Mouse (Mus musculus) R1 (cell line): ENCODE measurements around the gene Olfr1263.

Source experiments
- DNase-seq: peaks from one replicate; pipeline ENCODE4 v3.0.0-alpha.2; 2018; ENCODE audit warnings: low read depth, low spot score

The Olfr1263 gene

GRCm38 (mm10) chr2:90011831-90012230 is at the start of gene Olfr1263:
TSS of gene Olfr1263 (plus strand) at chr2:90012131.
- no peak for DNase-seq

- DNase-seq, result no peak
Measured at GRCm38 (mm10) chr2:89974184-89974583, 37.7 kb upstream of the Olfr1263 start, which contains the start of gene Olfr1260. TSS of gene Olfr1260 (plus strand) at chr2:89974340.

GRCm38 (mm10) chr2:89977709-89978108 is 34.2 kb upstream of the Olfr1263 start:
- DNase-seq, result no peak

DNA sequence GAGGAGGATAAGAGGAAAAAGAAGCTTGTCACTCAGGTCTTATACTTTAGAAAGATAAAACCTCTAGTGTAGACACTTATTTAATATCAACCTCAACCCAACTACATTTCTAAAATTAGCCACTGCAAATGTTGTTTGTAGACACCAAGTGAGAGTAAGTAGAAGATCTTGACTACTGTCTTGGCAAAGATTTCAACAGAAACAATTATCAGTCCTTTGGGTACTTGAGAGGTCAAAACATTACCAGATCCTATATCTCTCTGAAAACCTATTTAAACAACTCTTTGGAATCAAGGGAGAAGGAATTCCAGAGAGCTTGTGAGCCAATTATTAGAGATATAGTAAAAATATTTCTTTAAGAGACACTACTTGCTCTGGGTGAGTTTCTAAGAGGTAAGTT is 21.0 kb upstream of the Olfr1263 start, which contains the start of gene Olfr1261:
Gene Olfr1261 (plus strand): TSS at position 301 of the 400 bp plus-strand sequence.
- DNase-seq, result no peak

DNA sequence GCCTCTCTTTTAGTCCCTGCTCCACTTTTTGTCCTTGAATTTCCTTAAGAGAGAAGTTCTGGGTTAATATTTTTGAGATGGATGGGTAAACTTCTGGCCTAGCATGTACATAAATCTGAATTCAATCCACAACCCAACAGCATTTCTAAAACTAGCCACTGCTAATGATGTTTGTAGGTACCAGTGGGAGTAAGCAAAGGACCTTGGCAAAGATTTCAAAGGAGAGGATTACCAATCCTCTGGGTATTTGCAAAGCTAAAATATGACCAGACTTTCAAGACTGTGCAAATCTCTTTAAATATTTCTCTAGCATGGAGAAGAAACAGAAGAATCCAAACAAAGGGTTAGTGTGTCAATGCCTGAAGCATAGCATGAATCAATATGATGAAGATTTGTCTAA is 12.1 kb upstream of the Olfr1263 start, which contains the start of gene Olfr1262:
Gene Olfr1262 (plus strand): TSS at position 301 of the 400 bp plus-strand sequence.
- no peak for DNase-seq

DNA sequence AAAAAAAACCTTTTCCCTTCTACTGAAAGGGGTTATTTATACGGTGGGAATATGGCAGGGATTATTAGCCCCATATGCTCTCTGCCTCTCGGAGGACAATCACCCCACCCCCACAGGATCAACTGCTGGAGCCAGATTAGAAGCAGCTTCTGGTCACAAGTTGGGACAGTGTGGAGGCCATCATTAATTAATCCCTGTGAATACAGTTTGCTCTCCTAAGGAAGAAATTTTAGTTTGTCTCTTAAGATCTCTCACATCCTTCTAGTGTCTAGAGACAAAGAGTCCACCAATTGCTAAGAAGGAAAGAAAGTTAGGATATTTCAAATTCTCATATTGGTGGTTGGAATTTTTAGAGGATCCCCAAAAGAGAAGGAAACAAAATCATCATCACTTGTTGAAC is 13.5 kb downstream of the Olfr1263 start, which contains the start of gene Olfr1264:
Gene Olfr1264 (minus strand): TSS at position 101 of the 400 bp plus-strand sequence.
- no peak for DNase-seq

- DNase-seq, result no peak
Measured at GRCm38 (mm10) chr2:90035037-90035436, 23.1 kb downstream of the Olfr1263 start, which contains the start of gene Olfr1265. TSS of gene Olfr1265 (plus strand) at chr2:90035337.

- no peak for DNase-seq
Measured at GRCm38 (mm10) chr2:90063494-90063893, 51.6 kb downstream of the Olfr1263 start, which contains the start of gene Olfr140. TSS of gene Olfr140 (minus strand) at chr2:90063594.
